Mouse (Mus musculus): ENCODE data around the gene Prr12.

DNA sequence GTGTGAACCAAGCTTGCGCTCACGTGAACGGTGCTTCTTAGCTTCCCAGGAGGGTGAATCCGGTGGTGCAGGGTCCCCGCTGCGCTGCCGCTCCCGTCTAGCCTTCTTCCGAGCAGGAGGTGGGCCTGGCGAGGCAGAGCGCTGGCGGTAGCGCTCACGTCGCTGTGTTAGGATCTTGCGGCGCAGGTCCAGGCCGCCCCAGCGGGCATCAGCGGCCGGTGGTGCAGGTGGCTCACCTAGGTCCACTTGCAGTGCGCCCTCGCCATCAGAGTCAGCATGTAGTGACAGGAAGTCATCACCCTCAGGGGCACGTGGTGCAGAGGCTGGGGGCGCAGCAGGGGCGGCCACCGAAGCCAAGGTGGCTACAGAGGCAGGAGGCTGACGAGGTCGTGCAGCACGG lies 44.8 kb downstream of the Prr12 start:
- TF ChIP-seq POLR2A (IDR thresholded peaks at IDR 0.05; ENCODE audit: borderline replicate concordance, control insufficient read depth, low read depth, low read length) (no peak), CTCF (IDR thresholded peaks at IDR 0.05; ENCODE audit: control insufficient read depth, insufficient read depth, low read length) (no peak)
